Mouse (Mus musculus): ENCODE results near the gene Akap10. TPM values are rescaled to one million over a fixed set of nuclear protein-coding genes. Genes with fewer than 3 reads are reported as not detected.
"Not testable (repeated sequence)": the region's sequence is repeated elsewhere in the genome, so short reads cannot be mapped to it uniquely, and the experiment has no call there.

Akap10 gene
- total RNA-seq (2021) = 10 to 100 TPM; 16.4 to 17.4 TPM
- long read RNA-seq, experiment 1, transcript Akap10-202 (15 exons, 3,874 nt) = major isoform, 10 of 15 reads
- long read RNA-seq, experiment 1, partial matches to known transcripts = 0 of 15 reads
- long read RNA-seq, experiment 1, other reads (novel, unspliced or antisense) = 5 of 15 reads
- long read RNA-seq, experiment 2, transcript Akap10-202 (15 exons, 3,874 nt) = major isoform, 17 of 23 reads
- long read RNA-seq, experiment 2, partial matches to known transcripts = 1 of 23 reads
- long read RNA-seq, experiment 2, other reads (novel, unspliced or antisense) = 5 of 23 reads

DNA sequence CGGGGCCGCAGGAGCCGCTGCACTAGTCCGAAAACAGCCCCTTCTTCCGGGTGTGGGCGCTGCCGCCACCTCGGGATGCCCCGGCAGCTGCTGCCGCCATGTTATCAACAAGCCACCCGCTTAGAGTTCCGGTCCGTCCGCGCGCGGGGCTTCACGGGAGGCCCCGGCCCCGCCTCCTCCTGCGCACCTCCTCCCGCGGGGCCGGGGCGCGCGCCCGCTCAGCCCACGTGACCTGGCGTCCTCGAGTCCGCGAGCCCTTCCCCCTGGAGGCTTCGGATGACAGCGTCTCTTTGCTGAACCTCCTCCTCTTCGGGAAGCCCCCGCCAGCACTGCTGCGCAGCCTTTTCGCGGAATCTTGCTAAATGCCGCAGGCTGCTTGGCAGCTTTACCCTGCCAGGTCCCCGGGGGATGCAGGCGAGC, at the start of gene Akap10:
TSS of gene Akap10 (minus strand) at position 155 of the 420 bp plus-strand sequence.
- DNase-seq (ENCODE audit: low spot score in 2 of 2) = peak; percentile 91 to 94

GRCm38 (mm10) chr11:61975783-61976182, 45.7 kb upstream of the Akap10 start:
- no peak for DNase-seq (ENCODE audit: low spot score in 2 of 2)

DNA sequence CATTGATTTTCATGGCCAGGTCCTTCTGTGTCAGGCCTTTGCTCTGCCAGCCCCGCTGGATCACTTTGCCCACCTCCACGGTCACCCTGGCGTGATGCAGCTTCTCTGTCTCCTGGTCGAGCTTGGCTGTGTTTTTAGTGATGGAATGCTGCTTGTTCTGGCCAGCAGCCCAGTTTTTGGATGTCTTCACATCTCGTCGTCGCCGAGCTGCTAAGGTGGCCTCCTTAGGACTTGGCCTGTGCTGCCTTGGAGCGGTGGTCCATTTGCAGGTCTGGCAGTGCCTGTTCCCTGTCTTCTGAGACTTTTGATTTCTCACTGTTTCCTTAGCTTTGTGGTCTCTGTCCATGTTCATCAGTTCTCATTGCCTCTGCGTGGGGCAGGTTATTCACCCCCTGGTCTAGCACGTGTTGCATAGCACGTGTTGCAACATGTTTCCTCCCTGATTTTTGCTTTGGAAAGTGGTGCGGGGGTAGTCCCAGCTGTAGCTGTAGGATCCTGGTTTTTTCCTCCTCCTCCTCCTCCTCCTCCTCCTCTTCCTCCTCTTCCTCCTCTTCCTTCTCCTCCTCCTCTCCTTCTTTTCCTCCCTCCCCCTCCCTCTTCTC, 44.2 kb upstream of the Akap10 start:
- DNase-seq (ENCODE audit: low spot score in 2 of 2) = no peak

DNA sequence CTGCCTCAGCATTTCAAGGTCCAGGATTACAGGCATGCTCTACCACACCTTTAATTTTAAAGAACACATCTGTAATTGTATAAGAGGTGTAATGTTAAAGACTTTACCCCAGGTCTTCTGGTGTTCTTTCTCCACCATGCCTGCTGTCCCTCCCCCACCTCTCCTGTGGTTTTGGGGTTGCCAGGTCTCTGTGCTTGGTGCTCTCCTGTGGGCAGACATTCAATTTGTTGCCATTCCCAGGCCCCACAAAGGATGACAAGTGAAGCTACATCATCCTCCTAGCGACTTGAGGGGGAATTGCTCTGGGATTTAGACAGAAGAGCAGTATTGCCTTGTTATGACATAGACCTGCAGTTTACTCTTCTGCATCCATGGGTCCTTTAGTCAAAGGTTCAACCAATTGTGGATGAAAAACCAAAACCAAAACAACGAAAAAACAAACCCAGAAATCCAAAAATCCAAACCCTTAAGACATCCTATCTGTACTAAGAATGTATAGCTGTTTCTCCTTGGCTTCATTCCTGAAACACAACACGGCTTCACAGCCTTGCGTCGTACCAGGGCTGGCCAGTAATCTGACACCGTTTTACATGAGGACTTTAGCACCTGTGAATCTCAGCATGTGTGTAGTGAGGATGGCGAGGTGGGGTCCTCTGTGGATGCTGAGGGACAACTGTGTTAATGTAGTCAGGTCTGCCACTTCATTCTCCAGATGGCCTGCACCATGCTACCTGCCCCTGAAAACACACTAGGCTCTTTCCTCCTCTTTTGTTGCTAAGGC, 41.6 kb upstream of the Akap10 start:
- DNase-seq (ENCODE audit: low spot score in 2 of 2) = no peak

DNA sequence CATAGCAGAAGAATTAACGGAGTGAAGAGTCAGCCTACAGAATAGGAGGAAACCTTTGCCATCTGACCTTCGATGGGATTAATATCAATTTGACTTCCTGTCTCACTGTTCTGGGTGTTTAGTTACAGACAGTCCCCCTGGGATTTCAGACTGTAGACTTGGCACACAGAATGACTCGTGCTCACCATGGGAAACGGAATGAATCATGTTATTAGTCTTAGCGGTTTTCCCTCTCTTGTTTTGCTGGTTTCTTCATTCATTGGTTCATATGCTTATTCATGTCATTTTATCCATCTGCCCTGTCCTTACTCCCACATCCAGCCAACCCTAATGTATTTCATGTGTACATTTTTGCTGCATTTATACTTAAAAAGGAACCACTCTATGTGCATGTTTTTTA, 40.8 kb upstream of the Akap10 start:
- DNase-seq (ENCODE audit: low spot score in 2 of 2) = no peak

GRCm38 (mm10) chr11:61968875-61969274, 38.8 kb upstream of the Akap10 start:
- no peak for DNase-seq (ENCODE audit: low spot score in 2 of 2)

DNA sequence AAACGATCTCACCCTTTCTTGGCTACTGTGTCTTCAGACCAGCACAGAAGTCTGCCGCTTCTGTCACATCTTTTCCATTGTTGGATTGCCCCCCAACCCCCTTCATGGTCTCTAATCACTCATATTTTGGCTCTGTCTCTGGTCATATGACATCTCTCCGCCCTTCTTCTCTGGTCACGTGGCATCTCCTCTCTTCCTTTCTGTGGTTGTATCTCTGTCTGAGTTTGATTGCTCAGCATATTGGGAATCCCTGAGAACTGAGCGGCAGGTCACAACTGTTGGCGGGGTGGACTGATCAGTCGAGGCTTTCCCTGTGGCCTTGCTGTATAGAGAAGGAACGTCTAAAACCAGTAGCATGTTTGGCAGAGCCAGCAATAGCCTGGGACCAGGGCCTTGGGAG, 37.0 kb upstream of the Akap10 start:
- no peak for DNase-seq (ENCODE audit: low spot score in 2 of 2)

- no peak for DNase-seq (ENCODE audit: low spot score in 2 of 2)
These were observed 34.6 kb upstream of the Akap10 start for GRCm38 (mm10) chr11:61964611-61965010.

- no peak for DNase-seq (ENCODE audit: low spot score in 2 of 2)
These were observed 33.1 kb upstream of the Akap10 start for GRCm38 (mm10) chr11:61963193-61963592.

GRCm38 (mm10) chr11:61962684-61963083, 32.6 kb upstream of the Akap10 start:
- no peak for DNase-seq (ENCODE audit: low spot score in 2 of 2)

DNA sequence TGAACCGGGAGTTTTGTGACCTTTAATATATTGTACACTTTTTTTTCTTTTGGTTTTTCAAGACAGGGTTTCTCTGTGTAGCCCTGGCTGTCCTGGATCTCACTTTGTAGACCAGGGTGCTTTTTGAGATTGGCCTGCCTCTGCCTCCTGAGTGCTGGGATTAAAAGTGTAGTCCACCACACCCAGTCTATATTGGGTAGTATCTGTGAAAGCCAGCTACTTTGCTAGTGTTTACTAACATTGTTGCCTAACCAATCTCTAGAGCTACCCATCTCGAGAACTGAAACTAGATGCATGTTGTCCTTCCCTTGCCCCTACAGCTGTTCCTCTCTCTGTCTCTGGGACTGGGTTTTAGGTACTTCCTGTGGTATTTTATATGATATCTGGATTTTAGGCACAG, 30.0 kb upstream of the Akap10 start:
- DNase-seq (ENCODE audit: low spot score in 2 of 2) = no peak

GRCm38 (mm10) chr11:61958706-61959105, 28.7 kb upstream of the Akap10 start:
- not testable (repeated sequence) for DNase-seq (ENCODE audit: low spot score in 2 of 2)

- no peak for DNase-seq (ENCODE audit: low spot score in 2 of 2)
These were observed 27.3 kb upstream of the Akap10 start for GRCm38 (mm10) chr11:61957296-61957813.

DNA sequence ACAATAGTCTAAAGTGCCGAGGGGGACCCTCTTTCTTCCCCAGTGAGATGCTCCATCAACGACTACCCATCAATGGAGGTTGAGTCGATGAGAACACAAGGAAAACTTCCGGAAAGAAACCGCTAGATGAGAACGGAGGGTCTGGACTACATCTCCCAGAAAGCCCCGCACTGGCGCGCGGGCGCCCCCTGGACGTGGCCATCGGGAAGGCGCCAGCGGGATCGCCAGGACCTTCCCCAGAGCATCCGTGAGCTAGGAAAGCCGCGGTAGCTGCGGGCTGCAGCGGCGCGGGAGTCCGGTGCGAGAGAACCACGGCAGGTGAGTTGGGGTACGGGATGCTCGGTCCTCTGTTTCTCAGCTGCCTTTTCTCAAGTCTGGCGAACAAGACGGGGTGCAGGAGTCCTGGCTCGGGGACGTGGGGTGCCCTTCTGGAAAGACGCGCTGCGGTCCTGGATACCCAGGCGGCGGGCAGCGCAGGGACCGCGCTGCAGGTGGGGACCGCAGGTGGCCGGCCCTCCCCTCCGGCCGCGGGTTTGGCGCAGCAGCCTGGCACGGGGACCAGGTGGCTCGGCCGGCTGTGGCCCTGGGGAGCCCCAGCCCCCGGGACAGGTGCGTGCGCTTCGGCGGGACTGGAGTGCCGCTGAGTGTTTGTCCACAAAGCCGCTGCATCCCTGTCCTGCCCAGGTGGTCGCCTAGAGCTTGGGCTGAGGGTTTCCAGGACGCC, 26.7 kb upstream of the Akap10 start, which contains the start of gene Specc1:
TSS of gene Specc1 (plus strand) at position 192 of the 724 bp plus-strand sequence.
- peak; percentile 90 for DNase-seq (ENCODE audit: low spot score in 2 of 2)

DNA sequence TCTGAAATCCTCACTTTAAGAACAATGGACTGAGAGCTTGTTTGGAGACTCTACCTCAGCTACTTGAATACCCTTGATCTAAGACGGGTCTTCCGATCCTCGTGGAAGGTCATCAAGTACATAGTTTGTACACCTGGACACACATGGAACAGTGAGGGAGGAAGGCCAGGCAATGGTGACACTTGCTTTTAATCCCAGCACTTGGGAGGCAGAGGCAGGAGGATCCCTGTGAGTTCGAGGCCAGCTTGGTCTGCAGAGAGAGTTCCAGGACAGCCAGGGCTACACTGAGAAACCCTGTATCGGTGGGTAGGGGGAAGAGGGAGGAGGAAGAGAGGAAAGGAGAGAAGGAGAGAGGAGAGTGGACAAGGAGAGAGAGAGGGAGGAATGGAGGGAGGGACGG, 25.9 kb upstream of the Akap10 start:
- DNase-seq (ENCODE audit: low spot score in 2 of 2) = no peak

GRCm38 (mm10) chr11:61955136-61955535, 25.1 kb upstream of the Akap10 start:
- DNase-seq (ENCODE audit: low spot score in 2 of 2) = no peak

DNA sequence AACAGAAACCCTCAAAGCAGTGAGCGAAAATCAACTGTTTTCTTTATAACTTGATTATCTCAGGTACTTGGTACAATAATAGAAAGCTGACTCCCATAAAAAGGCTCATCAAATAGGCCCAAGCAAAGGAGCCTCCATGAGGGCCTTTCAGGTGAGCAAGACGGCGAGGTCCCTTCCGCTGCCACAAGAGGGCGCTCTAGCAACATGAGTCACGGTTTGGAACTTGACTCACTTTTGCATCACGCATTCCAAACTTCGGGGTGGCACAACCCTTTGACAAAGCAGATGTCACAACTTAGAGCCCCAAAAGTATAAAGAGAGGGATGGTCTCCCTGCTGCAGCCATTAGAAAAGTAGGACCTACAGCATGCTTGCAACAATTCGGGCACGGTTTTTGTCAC, 20.6 kb upstream of the Akap10 start:
- DNase-seq (ENCODE audit: low spot score in 2 of 2) = peak; percentile 64 to 79

GRCm38 (mm10) chr11:61949315-61949714, 19.3 kb upstream of the Akap10 start:
- DNase-seq (ENCODE audit: low spot score in 2 of 2) = no peak

- DNase-seq (ENCODE audit: low spot score in 2 of 2) = no peak
These were observed 16.6 kb upstream of the Akap10 start for GRCm38 (mm10) chr11:61946608-61947007.

DNA sequence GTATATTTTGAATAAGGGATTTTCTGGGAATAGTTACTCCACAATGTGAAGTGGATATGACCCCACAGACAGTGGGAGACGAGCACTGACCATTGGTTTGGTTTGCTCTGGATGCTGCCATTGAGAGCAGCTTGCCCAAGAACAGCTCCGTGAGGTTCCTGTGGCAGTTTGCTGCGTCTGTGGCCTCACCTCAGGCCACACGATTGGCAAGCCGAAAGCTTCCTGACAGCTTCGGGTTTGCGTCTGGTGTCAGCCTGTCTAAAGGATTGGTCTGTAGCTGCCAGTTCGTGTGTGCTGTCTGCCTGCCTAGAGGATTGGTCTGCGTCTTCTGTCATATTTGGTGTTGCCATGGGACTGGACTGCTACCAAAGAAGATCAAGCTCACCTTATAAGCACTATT, 14.4 kb upstream of the Akap10 start:
- no peak for DNase-seq (ENCODE audit: low spot score in 2 of 2)

GRCm38 (mm10) chr11:61942903-61943302, 12.9 kb upstream of the Akap10 start:
- no peak for DNase-seq (ENCODE audit: low spot score in 2 of 2)
